Mouse (Mus musculus) layer of hippocampus, adult 11-12 months (tissue): Measurements from ENCODE around the gene Jph3.

Source experiments
- DNase-seq: peaks from one replicate; pipeline ENCODE4 v3.0.0; 2022; ENCODE audit warnings: low spot score

The Jph3 gene

DNA sequence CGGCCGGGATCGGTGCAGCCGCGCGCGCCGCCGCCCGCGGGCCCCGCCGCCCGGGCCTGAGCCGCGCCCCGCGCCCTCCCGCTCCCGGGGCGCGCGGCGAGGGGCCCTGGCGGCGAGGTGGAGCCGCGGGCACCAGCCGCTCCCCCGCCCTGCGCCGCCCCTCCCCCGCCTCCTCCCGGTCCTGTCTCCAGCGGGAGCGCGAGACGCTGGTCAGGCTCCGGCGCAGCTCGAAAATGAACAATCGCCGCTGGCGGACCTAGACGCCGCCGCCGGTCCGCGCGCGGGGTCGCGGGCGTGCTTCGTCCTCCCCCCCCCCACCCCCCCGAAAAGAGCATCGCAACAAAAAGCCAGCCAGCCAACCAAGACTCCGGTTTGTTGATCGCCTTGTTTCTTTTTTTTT is 747 bp downstream of the Jph3 start:
- DNase-seq, result no peak

DNA sequence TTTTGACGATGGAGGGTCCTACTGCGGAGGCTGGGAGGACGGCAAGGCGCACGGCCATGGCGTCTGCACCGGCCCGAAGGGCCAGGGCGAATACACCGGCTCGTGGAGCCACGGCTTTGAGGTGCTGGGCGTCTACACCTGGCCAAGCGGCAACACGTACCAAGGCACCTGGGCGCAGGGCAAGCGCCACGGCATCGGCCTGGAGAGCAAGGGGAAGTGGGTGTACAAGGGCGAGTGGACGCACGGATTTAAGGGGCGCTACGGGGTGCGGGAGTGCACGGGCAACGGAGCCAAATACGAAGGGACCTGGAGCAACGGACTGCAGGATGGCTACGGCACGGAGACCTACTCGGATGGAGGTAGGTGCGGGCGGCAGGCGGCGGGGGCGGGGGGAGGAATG is 1.2 kb downstream of the Jph3 start:
- DNase-seq, result no peak

DNA sequence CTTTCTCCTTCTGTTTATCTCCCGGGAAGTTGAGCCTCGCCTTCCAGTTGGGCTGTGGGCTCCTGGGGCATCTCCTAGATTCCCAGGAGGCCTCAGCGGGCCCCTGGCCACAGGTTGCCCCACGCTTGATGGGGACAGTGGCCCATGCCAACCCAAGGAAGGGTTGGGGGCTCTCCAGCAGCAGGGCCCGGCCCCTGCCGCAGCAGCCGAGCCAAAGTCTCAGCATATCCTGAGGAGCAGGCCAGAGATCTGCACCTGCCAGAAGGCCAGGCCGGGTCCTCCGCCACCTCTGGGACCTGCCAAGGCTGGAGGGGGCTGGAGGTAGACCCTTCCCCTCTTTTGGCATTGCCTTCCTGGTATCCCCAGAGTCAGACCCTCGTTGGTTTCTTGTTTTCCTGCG is 1.6 kb downstream of the Jph3 start:
- DNase-seq, result no peak

DNA sequence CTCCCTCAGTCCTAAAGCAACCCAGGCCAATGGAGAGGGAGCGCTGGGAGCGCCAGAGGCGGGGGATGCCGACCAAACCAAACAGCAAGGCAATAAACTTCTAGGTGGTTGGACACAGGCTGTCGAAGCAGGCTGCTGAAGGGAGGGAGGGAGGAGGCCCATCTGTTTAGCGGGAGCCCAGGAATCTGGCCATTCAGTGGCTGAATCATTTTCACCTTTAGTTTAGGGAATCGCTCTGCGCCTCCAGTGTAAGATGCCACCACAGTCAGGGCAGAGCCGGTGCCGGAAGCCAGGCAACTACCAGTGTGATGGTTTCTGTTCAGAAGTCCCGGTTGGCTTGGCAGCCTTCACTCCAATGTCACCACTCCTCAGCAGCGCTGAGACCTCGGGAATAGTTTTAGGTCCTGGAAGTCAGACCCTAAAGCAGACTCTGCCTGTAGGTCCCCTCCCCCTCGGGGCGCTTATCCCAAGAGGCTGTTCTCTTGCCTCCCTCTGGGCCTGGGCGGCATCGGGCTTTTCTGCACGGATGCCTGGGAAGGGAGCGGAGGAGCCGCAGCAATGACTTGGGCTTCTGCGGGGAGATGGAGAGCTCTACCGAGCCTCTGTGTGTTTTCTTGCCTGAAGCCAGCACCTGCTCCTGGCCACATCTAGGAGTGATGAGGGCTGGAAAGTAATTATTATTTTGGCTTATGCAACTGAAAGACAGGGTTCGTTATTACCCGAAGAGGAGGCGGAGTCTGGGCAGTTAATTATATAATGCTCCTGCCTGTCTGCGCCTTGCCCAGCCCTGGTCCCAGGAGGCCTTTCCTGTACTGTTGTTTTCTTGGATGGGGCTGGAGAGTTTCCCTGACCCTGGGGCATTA is 2.3 kb downstream of the Jph3 start:
- peak; percentile 69 for DNase-seq

DNA sequence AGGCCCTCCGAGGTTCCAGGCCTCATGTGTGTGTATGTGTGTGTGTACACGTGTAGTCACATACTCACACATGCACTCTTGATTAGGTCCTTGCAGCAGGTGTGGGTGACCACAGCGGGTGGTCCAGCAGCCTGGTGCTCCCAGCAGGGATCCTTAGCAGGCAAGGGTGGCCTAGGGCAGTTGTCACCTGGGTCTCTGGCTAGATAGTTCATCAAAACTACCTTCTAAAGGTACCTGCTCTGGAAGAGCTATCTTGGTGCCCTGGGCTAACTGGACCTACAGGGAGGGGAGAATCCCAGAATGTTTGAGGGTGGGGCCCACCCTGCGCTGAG is 2.9 kb downstream of the Jph3 start:
- DNase-seq, result no peak

DNA sequence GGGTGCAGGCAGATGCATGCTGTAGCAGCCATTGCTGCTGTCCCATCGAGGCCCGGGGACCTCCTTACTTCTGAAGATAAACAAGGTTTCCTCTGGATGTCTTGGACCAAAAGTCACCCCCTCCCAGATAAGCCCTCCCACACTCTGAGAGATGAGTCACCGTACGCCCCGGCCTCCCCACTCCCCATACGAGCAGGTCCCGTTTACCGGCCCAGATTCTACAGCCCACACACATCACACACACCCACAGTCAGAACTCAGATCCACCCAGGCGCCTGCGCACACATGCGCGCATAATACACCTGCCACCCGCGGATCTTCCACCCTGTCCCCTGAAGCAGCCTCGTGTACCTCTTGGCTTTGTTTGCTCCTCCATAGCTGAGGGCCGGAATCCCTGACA is 4.8 kb downstream of the Jph3 start:
- peak; percentile 59 for DNase-seq

DNA sequence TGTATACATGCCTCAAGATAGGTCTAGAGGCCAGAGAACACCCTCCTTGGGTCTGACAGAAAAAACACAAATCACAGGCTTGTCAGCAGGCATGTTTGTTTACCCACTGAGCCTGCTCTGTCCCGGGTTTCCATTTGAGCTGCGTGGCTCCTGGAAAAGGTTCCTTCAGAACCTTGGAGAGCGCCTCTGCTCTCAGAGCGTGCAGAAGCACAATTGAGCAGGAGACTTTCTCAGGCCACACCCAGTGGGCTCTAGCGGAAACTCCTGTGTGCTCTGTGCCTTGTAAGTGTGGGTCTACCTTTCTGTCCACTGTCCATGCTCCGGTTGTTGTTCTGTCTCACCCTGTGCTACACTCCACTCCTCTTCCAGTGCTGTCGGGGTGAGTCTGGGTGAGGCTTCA is 6.8 kb downstream of the Jph3 start:
- no peak for DNase-seq

DNA sequence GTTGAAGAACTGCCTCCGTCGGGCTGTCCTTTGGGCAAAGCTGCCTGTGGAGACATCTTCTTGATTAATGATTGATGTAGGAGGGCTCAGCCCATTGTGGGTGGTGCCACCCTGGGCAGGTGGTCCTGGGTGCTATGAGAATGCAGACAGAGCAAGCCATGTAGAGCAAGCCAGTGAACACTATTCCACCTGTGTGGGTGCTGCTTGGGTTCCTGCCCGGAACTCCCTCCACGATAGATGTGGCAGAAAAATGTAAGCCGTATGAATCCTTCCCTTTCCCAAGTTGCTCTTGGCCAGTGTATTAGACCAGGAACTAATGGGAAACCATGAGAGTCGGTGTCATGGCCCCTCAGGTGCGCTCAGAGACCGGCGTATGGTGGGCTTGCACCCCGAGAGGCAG is 11.3 kb downstream of the Jph3 start:
- no peak for DNase-seq

DNA sequence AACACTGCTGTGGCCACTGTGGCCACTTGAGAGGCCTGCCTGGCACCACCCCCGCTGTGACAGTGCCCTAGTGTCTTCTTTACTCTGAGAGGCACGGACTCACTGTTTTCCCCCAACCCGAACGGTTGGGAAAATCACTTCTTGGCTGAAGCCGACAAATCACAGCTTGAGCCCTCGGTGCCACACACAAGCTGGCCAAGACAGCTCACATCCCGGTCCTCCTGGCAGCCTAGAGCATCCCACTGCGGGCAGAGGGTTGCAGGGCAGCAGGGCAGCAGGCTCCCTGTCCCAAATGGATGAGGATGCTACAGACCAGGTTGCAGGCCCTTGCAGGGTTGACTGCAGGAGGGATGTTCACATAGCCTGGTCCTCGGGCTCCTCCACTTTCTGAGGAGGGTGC is 20.1 kb downstream of the Jph3 start:
- no peak for DNase-seq

DNA sequence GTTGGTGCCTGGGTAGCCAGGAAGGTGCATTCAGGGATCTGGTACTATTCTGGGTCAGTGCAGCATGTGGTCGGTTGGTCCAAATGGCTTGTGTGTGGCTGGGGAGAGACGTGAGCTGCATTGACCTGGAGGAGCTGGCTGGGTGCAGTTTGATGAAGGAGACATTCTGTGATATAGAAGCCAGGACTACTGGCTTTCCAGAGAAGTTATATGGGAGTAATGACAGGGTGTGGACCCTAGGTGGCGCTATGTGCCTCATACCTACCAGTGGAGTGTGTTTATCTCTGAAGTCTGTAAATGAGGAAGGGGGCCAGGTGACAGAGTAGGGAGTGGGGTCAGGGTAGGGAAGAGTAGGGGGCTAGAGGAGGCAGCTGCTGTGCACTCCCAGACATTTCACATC is 21.1 kb downstream of the Jph3 start:
- DNase-seq, result no peak

DNA sequence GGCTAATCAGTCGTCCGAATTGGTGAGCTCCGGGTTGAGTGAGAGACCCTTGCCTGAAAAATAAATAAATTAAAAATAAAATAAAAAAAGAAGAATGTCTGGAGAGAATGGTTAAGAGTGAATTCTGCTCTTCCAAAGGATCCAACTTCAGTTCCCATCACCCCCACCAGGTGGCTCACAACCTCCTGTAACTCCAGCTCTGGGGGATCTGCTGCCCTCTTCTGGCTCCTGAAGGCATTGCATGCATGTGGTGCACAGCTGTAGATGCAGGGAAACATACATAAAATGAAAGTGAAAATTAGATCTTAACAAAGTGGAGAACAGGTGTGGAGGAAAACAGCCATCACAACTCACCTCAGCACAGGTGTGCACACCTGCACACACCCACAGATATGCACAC is 22.0 kb downstream of the Jph3 start:
- DNase-seq, result peak; percentile 71

DNA sequence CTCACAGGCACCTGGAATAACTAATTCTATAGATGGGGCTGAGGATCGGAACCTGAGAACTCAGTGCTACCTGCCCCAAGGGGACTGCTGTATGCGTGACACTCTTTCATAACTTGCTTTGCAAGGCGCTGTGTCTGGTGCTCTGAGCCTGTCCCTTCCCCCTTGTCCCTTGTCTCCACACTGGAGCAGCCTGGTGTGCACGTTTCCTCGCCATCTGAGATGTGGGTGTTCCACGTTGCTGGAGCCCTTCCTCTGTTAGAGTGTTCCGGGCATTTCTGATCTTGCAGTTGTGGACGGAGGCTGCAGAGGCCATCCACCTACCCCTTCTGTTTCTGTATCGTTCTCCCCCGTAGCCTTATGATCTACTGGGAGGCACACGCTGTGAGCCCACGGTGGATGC is 29.0 kb downstream of the Jph3 start:
- no peak for DNase-seq

DNA sequence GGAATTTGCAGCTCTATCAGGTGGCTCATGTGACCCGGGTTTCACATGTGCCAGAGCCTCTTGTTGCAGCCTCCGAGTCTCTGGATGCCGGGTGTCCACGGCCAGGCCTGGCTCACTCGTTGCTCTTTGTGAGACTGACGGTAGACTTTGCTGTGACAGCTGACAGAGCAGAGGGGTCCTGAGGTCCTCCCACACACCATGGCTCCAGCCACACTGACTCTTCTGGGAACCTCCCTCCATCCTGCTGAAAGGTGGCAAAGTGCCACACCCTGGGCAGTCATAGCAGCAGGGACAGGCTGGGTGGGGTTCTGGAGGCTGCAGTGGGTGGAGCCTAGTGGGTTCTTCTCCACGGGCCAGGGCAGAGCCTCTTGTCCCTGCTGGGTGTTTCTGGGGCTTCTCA is 31.1 kb downstream of the Jph3 start:
- no peak for DNase-seq

DNA sequence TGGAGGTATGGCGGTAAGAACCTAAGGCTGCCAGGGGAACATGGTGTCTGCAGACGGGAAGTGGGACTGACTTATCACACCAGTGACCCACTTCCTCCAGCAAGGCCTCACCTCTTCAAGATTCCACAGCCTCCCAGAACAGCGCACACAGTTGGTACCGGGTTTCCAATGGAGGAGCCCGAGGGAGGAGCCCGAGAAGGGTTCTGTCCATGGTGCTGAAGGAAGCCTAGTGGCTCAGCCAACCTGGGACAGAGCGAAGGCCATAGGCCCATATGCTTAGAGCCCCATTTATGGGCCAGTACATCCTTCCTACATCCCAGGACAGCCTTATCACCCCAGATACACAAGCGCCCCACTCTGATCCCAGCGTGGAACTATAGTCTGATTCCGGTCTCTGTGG is 32.1 kb downstream of the Jph3 start:
- DNase-seq, result no peak

DNA sequence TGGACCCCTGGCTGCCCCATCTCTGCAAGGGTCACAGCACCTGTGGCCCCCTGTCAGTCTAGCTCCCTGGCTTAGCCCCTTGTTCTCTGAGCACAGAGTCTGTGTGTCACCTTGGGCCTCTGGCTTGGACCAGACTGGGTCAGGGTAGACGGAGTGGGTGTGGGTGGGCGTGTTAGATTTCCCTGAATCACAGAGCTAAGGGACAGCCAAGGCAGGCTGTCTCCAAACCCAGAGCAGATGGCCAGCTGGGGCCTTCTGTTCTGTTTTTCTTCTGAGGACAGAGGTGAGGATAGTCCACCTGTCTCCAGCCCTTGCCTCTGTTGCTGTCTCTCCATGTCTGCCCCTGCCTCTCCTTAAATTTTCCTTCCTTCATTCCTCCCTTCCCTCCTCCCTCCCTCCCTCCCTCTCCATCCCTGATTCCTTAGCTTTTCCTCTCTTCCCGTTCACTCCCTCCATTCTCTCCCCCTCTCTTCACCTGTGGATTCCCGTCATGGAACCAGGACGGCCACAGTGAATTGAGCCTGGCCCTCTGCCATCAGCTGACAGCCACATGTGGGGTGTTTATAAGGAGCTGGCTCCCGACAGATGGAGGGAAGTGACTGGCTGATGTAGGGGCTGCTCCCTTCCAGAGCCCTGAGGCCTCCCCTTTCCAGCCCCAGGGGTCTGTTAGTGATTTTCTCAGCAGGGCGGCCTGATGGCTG is 33.7 kb downstream of the Jph3 start:
- DNase-seq, result no peak

DNA sequence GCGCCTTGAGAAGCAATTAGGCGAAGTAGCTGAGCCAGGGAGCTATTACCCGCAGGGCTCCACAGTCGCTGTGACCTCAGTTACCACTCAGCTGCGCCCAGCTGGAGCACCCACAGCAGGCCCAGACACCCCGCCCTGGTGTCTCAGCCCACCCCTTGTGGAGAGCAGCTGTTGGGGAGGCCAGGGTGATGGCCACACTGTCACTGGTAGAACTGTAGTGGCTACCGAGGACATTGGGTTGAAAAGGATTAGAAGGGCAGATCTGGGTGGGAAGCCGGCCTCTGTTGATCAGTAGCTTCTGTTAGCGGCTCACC is 34.2 kb downstream of the Jph3 start:
- no peak for DNase-seq

DNA sequence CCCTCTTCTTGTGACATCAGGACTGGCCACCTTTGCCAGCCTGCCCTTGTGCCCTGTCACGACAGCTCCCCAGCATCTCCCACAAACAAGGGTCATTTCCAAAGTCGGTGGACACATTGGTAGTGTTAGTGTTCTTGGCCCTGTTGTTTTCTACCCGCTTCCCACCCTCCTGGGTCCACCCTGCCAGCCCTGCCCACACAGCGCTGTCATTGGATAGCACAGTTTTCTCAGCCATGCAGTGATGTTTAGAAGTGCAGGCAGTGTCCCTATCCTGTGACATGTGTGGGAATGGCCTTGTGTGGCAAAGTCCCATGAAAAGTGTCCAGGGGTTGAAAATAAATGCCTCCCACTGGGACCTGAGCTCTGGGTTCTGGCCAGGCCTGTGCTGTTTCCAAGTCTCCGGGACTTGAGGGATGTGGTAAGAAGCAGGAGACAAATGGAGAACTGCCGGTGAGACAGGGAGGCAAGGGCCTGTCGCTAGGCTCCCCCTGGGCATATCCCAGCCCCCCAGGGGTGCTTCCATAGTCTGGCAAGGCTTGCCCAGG is 36.2 kb downstream of the Jph3 start:
- DNase-seq, result no peak

DNA sequence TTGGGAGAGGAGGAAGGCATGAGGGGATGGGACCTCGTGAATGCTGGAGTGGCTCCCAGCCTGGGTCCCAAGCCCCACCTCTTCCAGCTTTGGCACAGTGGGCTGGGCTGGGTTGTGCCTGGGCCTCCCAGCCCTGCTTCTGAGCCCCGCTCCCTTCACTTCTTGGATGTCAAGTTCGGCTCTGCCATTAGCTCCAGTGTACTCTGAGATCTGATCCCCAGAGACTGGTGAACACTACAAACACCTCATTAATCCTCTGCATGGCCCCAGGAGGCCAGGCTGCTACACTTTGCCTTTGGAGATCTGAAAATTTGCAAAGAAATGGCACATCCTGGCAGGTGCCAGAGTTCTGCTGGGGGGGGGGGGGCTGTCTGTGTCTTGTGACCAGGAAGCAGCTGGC is 39.7 kb downstream of the Jph3 start:
- no peak for DNase-seq

DNA sequence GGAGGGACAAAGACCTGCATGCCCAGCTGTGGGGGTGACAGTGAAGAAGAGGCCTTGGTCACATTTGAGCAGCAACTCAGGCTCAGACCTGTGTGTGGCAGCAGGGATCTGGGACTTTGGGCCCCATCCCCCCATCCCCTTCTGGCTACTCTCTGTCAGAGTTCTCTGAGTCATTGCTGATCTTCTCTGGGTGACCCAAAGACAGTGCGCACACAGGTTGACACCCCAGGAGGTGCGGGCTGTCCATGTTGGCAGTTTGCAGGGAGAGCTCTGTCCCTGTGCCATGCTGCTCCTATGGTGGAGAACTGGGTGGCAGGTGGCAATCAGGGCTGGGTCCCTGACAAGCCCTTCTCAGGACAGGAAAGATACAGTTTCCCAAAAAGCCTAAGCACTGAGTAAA is 40.2 kb downstream of the Jph3 start:
- DNase-seq, result no peak

DNA sequence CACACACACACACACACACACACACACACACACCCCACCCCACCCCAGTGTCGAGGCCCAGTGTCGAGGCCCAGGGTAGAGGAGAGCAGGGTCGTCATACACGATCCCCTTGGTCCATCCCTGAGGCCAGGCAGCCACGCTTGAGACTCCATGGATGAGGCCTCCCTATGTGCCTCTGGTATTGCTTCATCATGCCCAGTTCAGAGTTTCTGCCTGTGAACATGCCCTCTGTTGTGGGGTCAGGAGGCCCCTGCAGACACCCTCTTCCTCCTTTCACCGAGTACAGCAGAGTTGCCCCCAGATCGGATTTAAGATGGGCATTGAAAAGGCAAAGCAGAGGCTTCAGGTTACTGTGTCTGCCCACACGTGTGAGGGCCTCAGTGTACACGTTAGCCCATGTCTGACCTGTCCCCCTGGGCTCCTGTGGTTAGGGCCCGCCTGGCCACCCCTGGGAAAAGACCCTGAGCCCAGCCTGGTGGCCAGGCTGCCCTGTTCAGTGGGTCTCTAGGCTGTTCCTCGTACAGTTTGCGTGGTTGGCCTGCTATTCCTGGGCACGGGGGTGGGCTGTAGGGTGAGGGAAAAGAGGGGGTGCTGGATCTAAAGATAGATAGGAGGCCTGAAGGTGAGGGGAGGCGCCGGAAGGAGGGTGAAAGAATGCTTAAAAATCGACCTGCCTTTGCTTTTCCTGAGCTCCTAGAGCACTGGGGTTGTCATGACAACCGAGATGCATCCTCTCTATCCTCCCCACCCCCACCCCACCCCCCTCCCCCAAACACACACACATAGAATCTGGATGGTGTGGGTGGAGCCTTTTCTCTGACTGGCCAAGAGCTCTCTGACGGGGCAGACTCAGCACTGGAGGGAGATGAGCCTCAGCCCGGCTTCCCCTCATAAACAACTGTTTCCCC is 41.7 kb downstream of the Jph3 start:
- DNase-seq, result no peak

DNA sequence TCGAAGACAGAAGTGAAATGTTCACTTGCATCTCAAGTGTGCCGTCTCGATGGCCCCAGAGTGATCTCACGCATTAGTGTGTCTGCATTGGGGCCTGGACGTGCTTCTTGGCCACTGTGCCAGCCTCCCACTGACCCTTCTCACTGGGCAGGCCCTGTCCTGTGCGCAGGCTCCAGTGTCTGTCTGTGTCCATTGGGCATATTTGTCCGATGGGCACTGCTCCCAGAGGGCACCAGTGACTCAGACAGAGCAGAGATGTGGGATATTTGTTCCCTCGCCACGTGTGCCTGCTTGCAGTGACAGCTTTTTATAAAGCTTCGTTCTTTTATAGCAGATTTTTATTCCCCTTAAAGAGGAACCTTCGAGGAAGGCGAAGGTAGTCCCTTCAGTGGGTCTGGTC is 44.5 kb downstream of the Jph3 start:
- no peak for DNase-seq

DNA sequence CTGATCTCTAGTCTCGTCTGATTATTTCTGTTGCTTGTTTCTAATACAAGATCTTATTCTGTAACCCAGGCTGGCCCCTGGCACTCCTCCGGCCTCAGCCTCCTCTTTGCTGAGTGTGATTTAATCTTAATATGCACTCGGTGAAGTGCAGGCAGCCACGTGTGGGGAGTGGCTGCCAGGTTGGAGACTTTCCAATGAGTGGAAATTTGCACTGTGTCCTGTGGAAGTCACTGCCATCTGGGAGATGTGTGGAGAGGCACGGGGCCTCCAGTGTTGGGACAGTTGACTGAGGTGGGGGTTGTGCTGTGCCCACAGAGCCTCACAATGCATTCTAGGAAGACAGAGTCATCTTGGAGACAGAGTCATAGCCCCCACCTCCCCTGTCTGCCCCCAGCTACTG is 53.1 kb downstream of the Jph3 start:
- no peak for DNase-seq

DNA sequence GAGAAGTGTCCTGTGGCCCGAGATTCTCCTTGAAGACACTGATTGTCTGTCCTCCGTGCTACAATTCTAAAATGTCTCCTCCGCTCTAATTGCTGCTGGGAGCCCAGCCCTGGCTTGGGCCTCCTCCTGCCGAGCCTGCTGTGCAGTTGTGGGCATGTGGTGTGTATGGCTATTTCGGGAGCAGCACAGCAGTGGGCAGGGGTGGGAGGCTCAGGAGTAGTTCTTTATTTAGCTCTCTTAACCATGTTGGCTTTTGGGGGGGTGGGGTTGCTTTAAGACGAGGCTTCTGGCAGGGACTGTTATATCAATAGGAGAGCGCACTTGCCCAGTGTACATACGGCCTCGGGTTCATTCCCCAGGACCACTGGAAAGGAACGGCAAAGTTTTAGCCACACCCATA is 57.1 kb downstream of the Jph3 start:
- peak; percentile 39 for DNase-seq
